Mouse (Mus musculus) bone marrow macrophage, adult 2 months (primary cell): ENCODE measurements around the gene Abcg8.

Source experiments
- CTCF ChIP-seq: IDR thresholded peaks from 2 replicates; pipeline ENCODE4 v1.5.1; 2012; ENCODE audit warnings: low read depth, mild to moderate bottlenecking, low read length, moderate library complexity
- POLR2A ChIP-seq: IDR thresholded peaks from 2 replicates; pipeline ENCODE4 v1.6.1; 2012; ENCODE audit warnings: mild to moderate bottlenecking, low read depth, low read length, borderline replicate concordance

DNA sequence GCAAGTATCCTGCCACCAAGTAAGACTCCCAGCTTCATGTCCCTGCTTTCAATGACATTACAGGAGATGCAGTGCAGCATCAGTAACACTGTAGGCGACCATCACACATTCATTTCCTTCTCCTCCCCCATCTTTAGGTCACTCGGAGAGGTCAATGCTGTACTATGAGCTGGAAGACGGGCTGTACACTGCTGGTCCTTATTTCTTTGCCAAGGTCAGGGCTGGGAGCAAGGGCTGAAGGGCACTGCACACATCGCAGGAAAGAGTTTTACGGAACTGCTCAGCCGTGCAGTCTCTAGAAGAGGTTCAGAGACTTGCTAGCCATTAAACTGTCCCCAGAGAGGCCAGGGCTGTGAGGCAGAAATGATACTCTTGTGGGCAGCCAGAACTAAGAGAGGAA, 20.4 kb downstream of the Abcg8 start:
- TF ChIP-seq CTCF (no peak), POLR2A (no peak)
